8 mouse cellular contexts compared by ENCODE assay signal in the genomic region with DNA sequence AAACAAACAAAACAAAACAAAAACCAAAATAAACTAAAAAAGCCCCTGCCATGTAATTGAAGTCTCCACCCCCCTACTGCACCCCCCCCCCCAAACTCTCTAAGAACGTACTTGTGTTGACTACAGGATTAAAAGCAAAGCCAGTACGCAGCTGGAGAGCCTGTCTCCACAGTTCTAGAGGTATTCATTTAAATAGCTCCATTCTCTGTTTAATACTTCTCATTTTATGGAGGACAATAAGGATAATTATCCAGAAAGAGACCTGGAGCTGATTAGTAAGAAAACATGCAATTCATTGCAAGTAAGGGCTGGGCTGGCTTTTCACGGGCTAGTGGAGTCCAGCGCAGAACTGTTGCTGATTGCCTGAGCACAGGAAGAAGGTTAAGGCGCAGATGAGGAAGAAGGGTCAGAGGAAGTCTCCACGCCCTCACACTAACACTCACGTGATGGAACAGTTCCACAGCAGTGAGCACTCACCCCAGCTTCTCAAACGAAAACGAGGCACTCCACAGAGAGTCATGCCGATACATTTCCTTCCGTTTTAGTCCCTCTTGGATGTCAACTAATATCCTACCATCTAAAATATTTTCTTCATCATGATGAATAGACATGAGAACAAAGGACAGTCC. TPM values are rescaled to one million over a fixed set of nuclear protein-coding genes. Genes with fewer than 3 reads are reported as not detected.
DNase-seq lines count a peak whose midpoint lies in the region; ATAC-seq and TF ChIP-seq lines count a peak whose summit lies in the region.
"Had no signal": no experiment of that assay in that cellular context is flagged by ENCODE, and none has a peak within 500 bp of the region (broad histone marks: within the 10 kb centered on the region; RNA-seq: fewer than 3 reads in every experiment).

No protein-coding gene starts in this region.

- 0 out of 2 replicates have a peak, but pooled peaks cover 4% of the 10 kb centered on the region for H3K4me1 ChIP-seq in kidney, postnatal 0 days (replicated peaks; ENCODE audit: insufficient read depth, low read length)
- H3K4me1 ChIP-seq: neural tube, embryonic 12.5 days had no signal

- no peaks in the 10 kb centered on the region for H3K27me3 ChIP-seq in kidney, postnatal 0 days (ENCODE audit: insufficient read depth, low read length)
- H3K27me3 ChIP-seq: neural tube, embryonic 12.5 days had no signal

- H3K27ac ChIP-seq in kidney, postnatal 0 days, result no peak overlapping the region
- H3K27ac ChIP-seq: neural tube, embryonic 12.5 days had no signal

- H3K9ac ChIP-seq in kidney, postnatal 0 days (ENCODE audit: low read depth, low read length), result no peak overlapping the region
- H3K9ac ChIP-seq: neural tube, embryonic 12.5 days had no signal

- DNase-seq in CD4-positive, CD25-positive, alpha-beta regulatory T cell, adult 2 months (ENCODE audit: low read depth, low spot score), result peak; percentile 83
- DNase-seq in T-cell, adult 2 months (ENCODE audit: low spot score), result peak; percentile 71
- DNase-seq in kidney, postnatal 0 days (ENCODE audit: low spot score), result peak; percentile 58
- DNase-seq in cerebellum, postnatal 14 days, result no peak
- DNase-seq in adrenal gland, adult 2 months, result no peak
- DNase-seq in c-Kit-positive CD71-positive TER-119-positive erythroid progenitor cells, embryonic 14.5 days (ENCODE audit: low spot score), result no peak

- 44% methylated on average over 11 of the region's 11 CpGs for WGBS in kidney, postnatal 0 days

- H3K9me3 ChIP-seq in kidney, postnatal 0 days (replicated peaks; ENCODE audit: low read length), result no peaks in the 10 kb centered on the region
- H3K9me3 ChIP-seq: neural tube, embryonic 12.5 days had no signal

- TF ChIP-seq CTCF in kidney, postnatal 0 days (IDR thresholded peaks at IDR 0.05; ENCODE audit: low read depth), result no peak

- no peak overlapping the region for H3K4me2 ChIP-seq in kidney, postnatal 0 days (ENCODE audit: low read length)
- H3K4me2 ChIP-seq: neural tube, embryonic 12.5 days had no signal

- ATAC-seq in kidney, postnatal 0 days (replicated peaks; ENCODE audit: low FRiP score, low read depth), result peak; percentile 59; the same call in 1 of the 2 replicates
- ATAC-seq in neutrophil, adult 5-6 weeks (ENCODE audit: extremely low read depth, insufficient number of reproducible peaks, low FRiP score, poor library complexity, severe bottlenecking), result peak; percentile 98

- H3K4me3 ChIP-seq in kidney, postnatal 0 days (replicated peaks; ENCODE audit: low read depth, low read length), result no peak overlapping the region
- H3K4me3 ChIP-seq: neural tube, embryonic 12.5 days had no signal

- H3K36me3 ChIP-seq in kidney, postnatal 0 days (ENCODE audit: insufficient read depth, low read length), result no peaks in the 10 kb centered on the region
- H3K36me3 ChIP-seq: neural tube, embryonic 12.5 days had no signal

RNA-seq across cellular contexts. Expression of a gene that starts 11.3 kb away (rescaled TPM):
- polyA plus RNA-seq in kidney, postnatal 0 days (2015; fragmentation: Nextera tagmentation; extraction: Ambion mirVana), result 7.0 TPM in 2 replicates
- 14.1 and 18.4 TPM in 2 replicates for total RNA-seq in neutrophil, adult 5-6 weeks (2017)
- 10 to 100 TPM; 13.5 to 27.1 TPM for total RNA-seq in adrenal gland, adult 2 months (2021)
- polyA plus RNA-seq in adrenal gland, adult 2 months (2012; rRNA removed), result 2.0 and 2.1 TPM in 2 replicates

RNA-seq across cellular contexts. Expression of a gene that starts 21.7 kb away (rescaled TPM):
- polyA plus RNA-seq in kidney, postnatal 0 days (2015; fragmentation: Nextera tagmentation; extraction: Ambion mirVana), result 1.8 and 2.0 TPM in 2 replicates
- 12.8 and 13.4 TPM in 2 replicates for total RNA-seq in neutrophil, adult 5-6 weeks (2017)
- 1 to 10 TPM; 5.4 to 6.6 TPM for total RNA-seq in adrenal gland, adult 2 months (2021)
- 4.2 and 4.5 TPM in 2 replicates for polyA plus RNA-seq in adrenal gland, adult 2 months (2012; rRNA removed)

Comparison
In these comparisons a context has a peak if more than half of its experiments do, and no peak if none do; other contexts are left out.
1. DNase-seq: peak in CD4-positive, CD25-positive, alpha-beta regulatory T cell, adult 2 months (single experiment), T-cell, adult 2 months (single experiment) and kidney, postnatal 0 days (single experiment); none in cerebellum, postnatal 14 days (0 of 2), adrenal gland, adult 2 months (single experiment) and c-Kit-positive CD71-positive TER-119-positive erythroid progenitor cells, embryonic 14.5 days (single experiment).